Mouse (Mus musculus) lung, postnatal 0 days (tissue): ENCODE results near the gene Abhd8. TPM values are rescaled to one million over a fixed set of nuclear protein-coding genes. Genes with fewer than 3 reads are reported as not detected.

ENCODE experiments used
- ATAC-seq: fragments of 200-750 bp; cut with Nextera tagmentation; 2 replicates; pipeline ENCODE4 v1.8.0; 2017; ENCODE audit warnings: moderate library complexity
- DNase-seq: peaks from one replicate; pipeline ENCODE4 v3.0.0-alpha.2; 2016; ENCODE audit warnings: low spot score
- H3K27ac ChIP-seq: fragments of 300-500 bp; sonication (generic); 2 replicates; pipeline ENCODE4 v1.5.1; 2014; ENCODE audit warnings: antibody characterized with exemption, mild to moderate bottlenecking, low read length, mixed read lengths
- H3K27me3 ChIP-seq: fragments of 300-500 bp; sonication (generic); replicated peaks from 2 replicates; pipeline ENCODE4 v1.6.1; 2014; ENCODE audit warnings: low read length, mixed read lengths; ENCODE audit not compliant: insufficient read depth
- H3K36me3 ChIP-seq: fragments of 300-500 bp; sonication (generic); 2 replicates; pipeline ENCODE4 v1.6.1; 2014; ENCODE audit warnings: low read length, mixed read lengths; ENCODE audit not compliant: insufficient read depth
- H3K4me1 ChIP-seq: fragments of 300-500 bp; sonication (generic); 2 replicates; pipeline ENCODE4 v1.6.1; 2014; ENCODE audit warnings: antibody characterized with exemption, low read depth, low read length, mixed read lengths; ENCODE audit not compliant: insufficient read depth
- H3K4me2 ChIP-seq: fragments of 300-500 bp; sonication (generic); replicated peaks from 2 replicates; pipeline ENCODE4 v1.6.1; 2014; ENCODE audit warnings: low read depth, mild to moderate bottlenecking, low read length, moderate library complexity, mixed read lengths
- H3K4me3 ChIP-seq: fragments of 300-500 bp; sonication (generic); 2 replicates; pipeline ENCODE4 v1.5.1; 2014; ENCODE audit warnings: low read depth, low read length
- H3K9ac ChIP-seq: fragments of 300-500 bp; sonication (generic); replicated peaks from 2 replicates; pipeline ENCODE4 v1.6.1; 2014; ENCODE audit warnings: low read depth, mild to moderate bottlenecking
- H3K9me3 ChIP-seq: fragments of 300-500 bp; sonication (generic); 2 replicates; pipeline ENCODE4 v1.6.1; 2016; ENCODE audit warnings: low read length, mixed read lengths
- CTCF ChIP-seq: IDR thresholded peaks from 2 replicates; pipeline ENCODE4 v1.5.1; 2016; ENCODE audit warnings: antibody characterized with exemption, mild to moderate bottlenecking
- EP300 ChIP-seq: IDR thresholded peaks from 2 replicates; pipeline ENCODE4 v1.6.1; 2016; ENCODE audit warnings: antibody characterized with exemption, mild to moderate bottlenecking, control low read depth
- WGBS: fragments of 180-500 bp; shearing (Covaris S2); extraction: QIAGEN DNeasy Blood & Tissue Kit; methylation state at CpG from one replicate; pipeline ENCODE4 v1.1.7; 2014; 5-methylcytosine and 5-hydroxymethylcytosine counted together
- polyA plus RNA-seq: library from polyadenylated mRNA; unstranded; fragments of >200 nt; fragmentation: Nextera tagmentation; extraction: Ambion mirVana; gene quantifications from 2 replicates; pipeline ENCODE4 v1.2.1, GENCODE M21; 2015

Abhd8 gene
- polyA plus RNA-seq, 1 experiment from 2014 or later, result 23.8 TPM

GRCm38 (mm10) chr8:71474785-71475701 is 11.6 kb upstream of the Abhd8 start:
- ATAC-seq (no peak), DNase-seq (no peak)
- Histone ChIP-seq H3K4me2 (no peak overlapping the region), H3K36me3 (0 out of 2 replicates have a peak, but pooled peaks cover 8% of the 10 kb centered on the region), H3K27ac (no peak overlapping the region), H3K4me3 (no peak overlapping the region), H3K9ac (no peak overlapping the region), H3K4me1 (peaks cover 6% of the 10 kb centered on the region; the same call in 1 of the 2 replicates), H3K9me3 (no peaks in the 10 kb centered on the region), H3K27me3 (no peaks in the 10 kb centered on the region)
- WGBS, result 89% methylated on average over 25 of the region's 25 CpGs
- TF ChIP-seq EP300 (no peak), CTCF (no peak)

- H3K4me1 ChIP-seq, result peaks cover 6% of the 10 kb centered on the region; the same call in 1 of the 2 replicates
- DNase-seq (no peak), ATAC-seq (no peak)
- no peak overlapping the region for H3K4me2 ChIP-seq
- WGBS, result 92% methylated on average over 18 of the region's 18 CpGs
- 0 out of 2 replicates have a peak, but pooled peaks cover 8% of the 10 kb centered on the region for H3K36me3 ChIP-seq
- no peak overlapping the region for H3K27ac ChIP-seq
- no peaks in the 10 kb centered on the region for H3K9me3 ChIP-seq
- no peak for TF ChIP-seq CTCF
- TF ChIP-seq EP300, result no peak
- H3K4me3 ChIP-seq, result no peak overlapping the region
- no peak overlapping the region for H3K9ac ChIP-seq
- no peaks in the 10 kb centered on the region for H3K27me3 ChIP-seq
Observed at GRCm38 (mm10) chr8:71474344-71474743, 10.9 kb upstream of the Abhd8 start.

GRCm38 (mm10) chr8:71472601-71473386 is 9.3 kb upstream of the Abhd8 start:
- ATAC-seq (no peak), DNase-seq (no peak)
- WGBS, result 92% methylated on average over 8 of the region's 8 CpGs
- no peak overlapping the region for H3K4me3 ChIP-seq
- no peaks in the 10 kb centered on the region for H3K27me3 ChIP-seq
- no peak overlapping the region for H3K27ac ChIP-seq
- TF ChIP-seq EP300 (no peak), CTCF (peak; percentile 56)
- peaks cover 6% of the 10 kb centered on the region; the same call in 1 of the 2 replicates for H3K4me1 ChIP-seq
- no peak overlapping the region for H3K4me2 ChIP-seq
- H3K36me3 ChIP-seq, result 0 out of 2 replicates have a peak, but pooled peaks cover 8% of the 10 kb centered on the region
- no peak overlapping the region for H3K9ac ChIP-seq
- no peaks in the 10 kb centered on the region for H3K9me3 ChIP-seq

GRCm38 (mm10) chr8:71471861-71472260 is 8.4 kb upstream of the Abhd8 start:
- Histone ChIP-seq H3K4me3 (no peak overlapping the region), H3K27ac (no peak overlapping the region), H3K9ac (no peak overlapping the region), H3K4me1 (peaks cover 6% of the 10 kb centered on the region; the same call in 1 of the 2 replicates), H3K36me3 (0 out of 2 replicates have a peak, but pooled peaks cover 8% of the 10 kb centered on the region), H3K9me3 (no peaks in the 10 kb centered on the region), H3K4me2 (no peak overlapping the region), H3K27me3 (no peaks in the 10 kb centered on the region)
- WGBS, result 96% methylated on average over 17 of the region's 17 CpGs
- TF ChIP-seq EP300 (no peak), CTCF (no peak)
- no peak for DNase-seq
- ATAC-seq, result no peak

GRCm38 (mm10) chr8:71470913-71471255 is 7.4 kb upstream of the Abhd8 start:
- Histone ChIP-seq H3K4me2 (no peak overlapping the region), H3K4me1 (peaks cover 5% of the 10 kb centered on the region; the same call in 1 of the 2 replicates), H3K36me3 (0 out of 2 replicates have a peak, but pooled peaks cover 8% of the 10 kb centered on the region), H3K9ac (no peak overlapping the region), H3K27ac (no peak overlapping the region), H3K4me3 (no peak overlapping the region), H3K27me3 (no peaks in the 10 kb centered on the region), H3K9me3 (no peaks in the 10 kb centered on the region)
- ATAC-seq (no peak), DNase-seq (no peak)
- WGBS, result 70% methylated on average over 5 of the region's 5 CpGs
- TF ChIP-seq CTCF, result no peak
- TF ChIP-seq EP300, result no peak
